Mouse (Mus musculus): ENCODE data around the gene Amd1. TPM values are rescaled to one million over a fixed set of nuclear protein-coding genes. Genes with fewer than 3 reads are reported as not detected.

The Amd1 gene
- polyA plus RNA-seq, 1 experiment from 2014 or later: 41.9 TPM

GRCm38 (mm10) chr10:40271216-40271615 lies 30.8 kb downstream of the Amd1 start:
- Histone ChIP-seq H3K27ac (replicated peaks) (0 out of 2 replicates have a peak overlapping the region, but pooled peaks have one; percentile 29), H3K4me2 (no peak overlapping the region), H3K27me3 (0 out of 2 replicates have a peak, but pooled peaks cover 4% of the 10 kb centered on the region), H3K36me3 (replicated peaks) (no peaks in the 10 kb centered on the region), H3K4me1 (replicated peaks) (peaks cover 34% of the 10 kb centered on the region), H3K9me3 (replicated peaks) (no peaks in the 10 kb centered on the region), H3K9ac (no peak overlapping the region), H3K4me3 (replicated peaks) (no peak overlapping the region)
- no peak for ATAC-seq (ENCODE audit: insufficient read depth)
- 77% methylated on average over 3 of the region's 3 CpGs for WGBS (ENCODE audit: insufficient replicate concordance)

- no peak for ATAC-seq (ENCODE audit: insufficient read depth)
- 77% methylated on average over 3 of the region's 3 CpGs for WGBS (ENCODE audit: insufficient replicate concordance)
- Histone ChIP-seq H3K27me3 (0 out of 2 replicates have a peak, but pooled peaks cover 4% of the 10 kb centered on the region), H3K4me3 (replicated peaks) (no peak overlapping the region), H3K36me3 (replicated peaks) (no peaks in the 10 kb centered on the region), H3K27ac (replicated peaks) (no peak overlapping the region), H3K9me3 (replicated peaks) (peaks cover 3% of the 10 kb centered on the region), H3K4me2 (no peak overlapping the region), H3K4me1 (replicated peaks) (peaks cover 7% of the 10 kb centered on the region), H3K9ac (no peak overlapping the region)
Measured at GRCm38 (mm10) chr10:40264920-40265319, 37.1 kb downstream of the Amd1 start.

- ATAC-seq (ENCODE audit: insufficient read depth): no peak
- 66% methylated on average over 4 of the region's 4 CpGs for WGBS (ENCODE audit: insufficient replicate concordance)
- H3K4me1 ChIP-seq (replicated peaks): peaks cover 18% of the 10 kb centered on the region
- no peak overlapping the region for H3K4me2 ChIP-seq
- H3K9me3 ChIP-seq (replicated peaks): peaks cover 3% of the 10 kb centered on the region
- no peak overlapping the region for H3K27ac ChIP-seq (replicated peaks)
- H3K4me3 ChIP-seq (replicated peaks): no peak overlapping the region
- 0 out of 2 replicates have a peak, but pooled peaks cover 4% of the 10 kb centered on the region for H3K27me3 ChIP-seq
- no peak overlapping the region for H3K9ac ChIP-seq
- H3K36me3 ChIP-seq (replicated peaks): no peaks in the 10 kb centered on the region
Measured at GRCm38 (mm10) chr10:40263691-40264090, 38.3 kb downstream of the Amd1 start.

GRCm38 (mm10) chr10:40262200-40262599 lies 39.8 kb downstream of the Amd1 start:
- Histone ChIP-seq H3K9ac (no peak overlapping the region), H3K4me2 (no peak overlapping the region), H3K4me1 (replicated peaks) (peaks cover 27% of the 10 kb centered on the region), H3K9me3 (replicated peaks) (peaks cover 3% of the 10 kb centered on the region), H3K4me3 (replicated peaks) (no peak overlapping the region), H3K27me3 (no peaks in the 10 kb centered on the region), H3K27ac (replicated peaks) (no peak overlapping the region), H3K36me3 (replicated peaks) (no peaks in the 10 kb centered on the region)
- ATAC-seq (ENCODE audit: insufficient read depth): no peak
- 80% methylated on average over 6 of the region's 6 CpGs for WGBS (ENCODE audit: insufficient replicate concordance)

- Histone ChIP-seq H3K27ac (replicated peaks) (no peak overlapping the region), H3K4me2 (no peak overlapping the region), H3K4me1 (replicated peaks) (peaks cover 40% of the 10 kb centered on the region), H3K36me3 (replicated peaks) (0 out of 2 replicates have a peak, but pooled peaks cover 3% of the 10 kb centered on the region), H3K4me3 (replicated peaks) (no peak overlapping the region), H3K9ac (no peak overlapping the region), H3K9me3 (replicated peaks) (peaks cover 3% of the 10 kb centered on the region), H3K27me3 (no peaks in the 10 kb centered on the region)
- 49% methylated on average over 5 of the region's 5 CpGs for WGBS (ENCODE audit: insufficient replicate concordance)
- no peak for ATAC-seq (ENCODE audit: insufficient read depth)
Measured at GRCm38 (mm10) chr10:40260305-40260704, 41.7 kb downstream of the Amd1 start.

- no peak for ATAC-seq (ENCODE audit: insufficient read depth)
- H3K27ac ChIP-seq (replicated peaks): peak overlapping the region; percentile 92
- H3K4me3 ChIP-seq (replicated peaks): peak overlapping the region; percentile 83
- H3K9me3 ChIP-seq (replicated peaks): no peaks in the 10 kb centered on the region
- H3K9ac ChIP-seq: no peak overlapping the region
- WGBS (ENCODE audit: insufficient replicate concordance): 10% methylated on average over 8 of the region's 8 CpGs
- H3K36me3 ChIP-seq (replicated peaks): 0 out of 2 replicates have a peak, but pooled peaks cover 3% of the 10 kb centered on the region
- H3K27me3 ChIP-seq: no peaks in the 10 kb centered on the region
- peaks cover 40% of the 10 kb centered on the region for H3K4me1 ChIP-seq (replicated peaks)
- H3K4me2 ChIP-seq: peak overlapping the region; percentile 86
Measured at GRCm38 (mm10) chr10:40259542-40259941, 42.4 kb downstream of the Amd1 start.

- peak overlapping the region; percentile 83 for H3K9ac ChIP-seq
Measured at GRCm38 (mm10) chr10:40258976-40259375, 43.0 kb downstream of the Amd1 start.

GRCm38 (mm10) chr10:40258401-40258966 lies 43.5 kb downstream of the Amd1 start:
- Histone ChIP-seq H3K27me3 (no peaks in the 10 kb centered on the region), H3K36me3 (replicated peaks) (peaks cover 11% of the 10 kb centered on the region)
- 0% methylated on average over 12 of the region's 12 CpGs for WGBS (ENCODE audit: insufficient replicate concordance)

More at GRCm38 (mm10) chr10:40258976-40259375, 43.0 kb downstream of the Amd1 start:
- Histone ChIP-seq H3K4me2 (peak overlapping the region; percentile 86), H3K9me3 (replicated peaks) (no peaks in the 10 kb centered on the region), H3K27ac (replicated peaks) (peak overlapping the region; percentile 92), H3K4me1 (replicated peaks) (peaks cover 40% of the 10 kb centered on the region), H3K4me3 (replicated peaks) (peak overlapping the region; percentile 83), H3K27me3 (no peaks in the 10 kb centered on the region), H3K36me3 (replicated peaks) (0 out of 2 replicates have a peak, but pooled peaks cover 7% of the 10 kb centered on the region)
- 2% methylated on average over 5 of the region's 5 CpGs for WGBS (ENCODE audit: insufficient replicate concordance)
- ATAC-seq (ENCODE audit: insufficient read depth): no peak; the same call in none of the 2 replicates

GRCm38 (mm10) chr10:40257414-40258255 lies 44.4 kb downstream of the Amd1 start, which contains the start of gene Gtf3c6:
Gene Gtf3c6, minus strand, starts transcription at chr10:40258108.
- Histone ChIP-seq H3K27me3 (no peaks in the 10 kb centered on the region), H3K36me3 (replicated peaks) (peaks cover 19% of the 10 kb centered on the region), H3K4me2 (peak within 1 kb of the TSS; percentile 86), H3K4me1 (replicated peaks) (peaks cover 40% of the 10 kb centered on the region), H3K9me3 (replicated peaks) (no peaks in the 10 kb centered on the region), H3K27ac (replicated peaks) (peak within 1 kb of the TSS; percentile 92), H3K9ac (peak within 1 kb of the TSS; percentile 83), H3K4me3 (replicated peaks) (peak within 1 kb of the TSS; percentile 83)
- under 1% methylated on average over 43 of the region's 43 CpGs for WGBS (ENCODE audit: insufficient replicate concordance)
- ATAC-seq (ENCODE audit: insufficient read depth): peak; percentile 59

More at GRCm38 (mm10) chr10:40258401-40258966, 43.5 kb downstream of the Amd1 start:
- peak overlapping the region; percentile 92 for H3K27ac ChIP-seq (replicated peaks)
- H3K4me1 ChIP-seq (replicated peaks): peaks cover 40% of the 10 kb centered on the region
- ATAC-seq (ENCODE audit: insufficient read depth): peak; percentile 84
- peak overlapping the region; percentile 83 for H3K4me3 ChIP-seq (replicated peaks)
- H3K9ac ChIP-seq: peak overlapping the region; percentile 83
- H3K4me2 ChIP-seq: peak overlapping the region; percentile 86
- H3K9me3 ChIP-seq (replicated peaks): no peaks in the 10 kb centered on the region

GRCm38 (mm10) chr10:40256716-40257115 lies 45.3 kb downstream of the Amd1 start:
- Histone ChIP-seq H3K4me1 (replicated peaks) (peaks cover 40% of the 10 kb centered on the region), H3K27ac (replicated peaks) (peak overlapping the region; percentile 92), H3K4me2 (peak overlapping the region; percentile 86), H3K9me3 (replicated peaks) (no peaks in the 10 kb centered on the region), H3K36me3 (replicated peaks) (peaks cover 26% of the 10 kb centered on the region), H3K9ac (peak overlapping the region; percentile 83), H3K4me3 (replicated peaks) (peak overlapping the region; percentile 83), H3K27me3 (no peaks in the 10 kb centered on the region)
- WGBS (ENCODE audit: insufficient replicate concordance): under 1% methylated on average over 5 of the region's 5 CpGs
- peak; percentile 42 for ATAC-seq (ENCODE audit: insufficient read depth)

GRCm38 (mm10) chr10:40250969-40251368 lies 51.0 kb downstream of the Amd1 start:
- Histone ChIP-seq H3K27me3 (0 out of 2 replicates have a peak, but pooled peaks cover 5% of the 10 kb centered on the region), H3K4me3 (replicated peaks) (no peak overlapping the region), H3K4me1 (replicated peaks) (peaks cover 14% of the 10 kb centered on the region), H3K36me3 (replicated peaks) (peaks cover 63% of the 10 kb centered on the region), H3K27ac (replicated peaks) (no peak overlapping the region), H3K4me2 (no peak overlapping the region), H3K9ac (no peak overlapping the region), H3K9me3 (replicated peaks) (no peaks in the 10 kb centered on the region)
- no peak for ATAC-seq (ENCODE audit: insufficient read depth)
- 29% methylated on average over 6 of the region's 6 CpGs for WGBS (ENCODE audit: insufficient replicate concordance)

All from liver, embryonic 15.5 days (tissue).